Mouse (Mus musculus) CH12.LX (cell line): ENCODE measurements around the gene Gm49673.
"Not testable (repeated sequence)": the region's sequence is repeated elsewhere in the genome, so short reads cannot be mapped to it uniquely, and the experiment has no call there.

ENCODE experiments used
- CHD1 ChIP-seq: IDR thresholded peaks from 2 replicates; pipeline ENCODE4 v1.6.1; 2012; ENCODE audit warnings: low read depth, low read length, improper control_type of control experiment, inconsistent platforms
- CHD2 ChIP-seq: IDR thresholded peaks from 2 replicates; pipeline ENCODE4 v1.6.1; 2011; ENCODE audit warnings: low read length, improper control_type of control experiment
- CTCF ChIP-seq, 2 experiments: IDR thresholded peaks in 1 of 2; conservative IDR thresholded peaks in 1 of 2; 2 replicates each; pipeline ENCODE4 v1.5.1; 2011 to 2012; ENCODE audit warnings: low read depth in 2 of 2, low read length in 2 of 2, improper control_type of control experiment in 1 of 2, inconsistent platforms in 1 of 2, mild to moderate bottlenecking in 1 of 2, moderate library complexity in 1 of 2
- JUND ChIP-seq: conservative IDR thresholded peaks from 2 replicates; pipeline ENCODE4 v1.6.1; 2011; ENCODE audit warnings: low read depth, low read length, improper control_type of control experiment
- POLR2A ChIP-seq: IDR thresholded peaks from 2 replicates; pipeline ENCODE4 v1.6.1; 2011; ENCODE audit warnings: low read depth, mild to moderate bottlenecking, improper control_type of control experiment, low read length

- not testable (repeated sequence) for TF ChIP-seq CTCF (conservative IDR thresholded peaks at IDR 0.05 in 1 of 2, IDR thresholded peaks at IDR 0.05 in 1 of 2; ENCODE audit: low read depth in 2 of 2, low read length in 2 of 2); POLR2A; CHD1; JUND; CHD2
Measured at GRCm38 (mm10) chr17:8167436-8167835, 19.8 kb upstream of the Gm49673 start.
